Mouse (Mus musculus): ENCODE results near the gene E330034G19Rik. TPM values are rescaled to one million over a fixed set of nuclear protein-coding genes. Genes with fewer than 3 reads are reported as not detected.

The E330034G19Rik gene
- not detected in 2 replicates for polyA plus RNA-seq (2015; fragmentation: Nextera tagmentation; extraction: Ambion mirVana)

DNA sequence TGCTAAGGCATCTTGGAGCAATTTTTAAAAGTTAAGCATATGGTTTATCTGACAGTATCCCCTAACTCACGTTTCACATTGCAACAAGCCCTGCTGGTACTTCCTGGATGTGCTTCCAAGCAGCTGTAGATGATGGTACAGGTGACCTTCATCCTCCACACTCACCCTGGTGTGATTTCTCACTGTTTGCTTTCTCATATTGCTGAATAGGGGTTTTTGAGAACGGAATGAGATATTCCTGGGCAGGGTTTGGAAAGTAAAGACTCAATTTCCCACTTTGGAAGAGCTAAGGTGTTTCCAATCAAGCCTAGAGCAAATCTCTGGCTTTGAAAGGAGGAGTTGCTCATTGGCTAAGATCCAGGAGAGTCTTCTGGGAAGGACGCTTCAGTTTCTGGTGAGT, at the start of gene E330034G19Rik:
Gene E330034G19Rik (plus strand): TSS at position 301 of the 400 bp plus-strand sequence.
- Histone ChIP-seq H3K9me3 (ENCODE audit: control insufficient read depth, low read length) (no peaks in the 10 kb centered on the region), H3K4me1 (replicated peaks; ENCODE audit: control insufficient read depth, insufficient read depth, low read length) (no peaks in the 10 kb centered on the region), H3K36me3 (ENCODE audit: control insufficient read depth, insufficient read depth, low read length) (no peaks in the 10 kb centered on the region), H3K4me2 (ENCODE audit: low read depth, low read length) (no peak within 1 kb of the TSS), H3K4me3 (ENCODE audit: low read length) (no peak within 1 kb of the TSS), H3K27ac (ENCODE audit: low read length) (no peak within 1 kb of the TSS), H3K9ac (ENCODE audit: low read length) (no peak within 1 kb of the TSS), H3K27me3 (ENCODE audit: control insufficient read depth, insufficient read depth, low read depth, low read length) (no peaks in the 10 kb centered on the region)
- WGBS = 29% methylated on average over 3 of the region's 3 CpGs
- no peak for ATAC-seq (ENCODE audit: low read depth)

DNA sequence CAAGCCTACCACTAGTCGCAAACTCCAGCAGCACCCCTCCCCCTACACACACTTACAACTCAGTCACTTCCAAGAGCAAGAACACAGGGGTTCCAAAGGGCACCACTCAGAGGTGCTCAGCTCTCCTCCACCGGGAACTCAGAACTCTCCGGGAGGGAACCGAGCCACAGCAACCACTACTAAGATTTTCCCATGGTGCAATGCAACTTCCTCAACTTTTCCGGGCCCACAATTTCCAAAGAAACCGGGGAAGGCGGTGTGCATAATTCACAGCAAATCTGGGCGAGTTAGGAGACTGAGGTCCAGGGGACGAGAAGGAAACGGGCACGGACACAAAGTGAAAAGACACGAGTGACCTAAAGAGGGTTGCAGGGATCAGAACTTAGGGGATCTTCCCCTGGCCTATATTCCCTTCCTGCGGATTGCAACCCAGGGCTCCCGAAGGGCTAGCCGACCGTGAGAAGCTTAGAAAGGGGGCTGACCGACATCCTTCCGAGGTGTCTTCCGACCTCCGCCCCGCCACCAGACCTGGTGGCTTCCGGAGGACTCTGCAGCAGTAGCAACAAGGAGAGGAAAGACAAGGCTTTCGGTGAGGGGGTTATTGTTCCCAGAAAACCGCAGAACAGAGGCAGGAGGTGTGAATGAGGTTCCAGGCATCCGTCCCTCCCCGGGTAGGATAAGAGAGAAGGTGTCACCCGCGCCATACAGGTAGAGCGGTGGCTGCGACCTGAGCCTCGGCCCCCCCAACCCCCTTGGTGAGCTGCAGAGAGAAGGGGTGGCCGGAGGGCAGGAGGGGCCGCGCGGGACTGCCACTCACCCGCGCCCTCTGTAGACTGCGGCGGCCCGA, 48.5 kb upstream of the E330034G19Rik start:
- ATAC-seq (ENCODE audit: low read depth) = 0 out of 2 replicates have a peak, but pooled peaks have one; percentile 37
- Histone ChIP-seq H3K36me3 (ENCODE audit: control insufficient read depth, insufficient read depth, low read length) (no peaks in the 10 kb centered on the region), H3K4me3 (ENCODE audit: low read length) (peak overlapping the region; percentile 80), H3K27me3 (ENCODE audit: control insufficient read depth, insufficient read depth, low read depth, low read length) (no peaks in the 10 kb centered on the region), H3K4me1 (replicated peaks; ENCODE audit: control insufficient read depth, insufficient read depth, low read length) (peaks cover 6% of the 10 kb centered on the region; the same call in 1 of the 2 replicates), H3K9ac (ENCODE audit: low read length) (peak overlapping the region; percentile 91), H3K9me3 (ENCODE audit: control insufficient read depth, low read length) (no peaks in the 10 kb centered on the region), H3K4me2 (ENCODE audit: low read depth, low read length) (peak overlapping the region; percentile 92), H3K27ac (ENCODE audit: low read length) (peak overlapping the region; percentile 95)
- WGBS = under 1% methylated on average over 40 of the region's 40 CpGs

DNA sequence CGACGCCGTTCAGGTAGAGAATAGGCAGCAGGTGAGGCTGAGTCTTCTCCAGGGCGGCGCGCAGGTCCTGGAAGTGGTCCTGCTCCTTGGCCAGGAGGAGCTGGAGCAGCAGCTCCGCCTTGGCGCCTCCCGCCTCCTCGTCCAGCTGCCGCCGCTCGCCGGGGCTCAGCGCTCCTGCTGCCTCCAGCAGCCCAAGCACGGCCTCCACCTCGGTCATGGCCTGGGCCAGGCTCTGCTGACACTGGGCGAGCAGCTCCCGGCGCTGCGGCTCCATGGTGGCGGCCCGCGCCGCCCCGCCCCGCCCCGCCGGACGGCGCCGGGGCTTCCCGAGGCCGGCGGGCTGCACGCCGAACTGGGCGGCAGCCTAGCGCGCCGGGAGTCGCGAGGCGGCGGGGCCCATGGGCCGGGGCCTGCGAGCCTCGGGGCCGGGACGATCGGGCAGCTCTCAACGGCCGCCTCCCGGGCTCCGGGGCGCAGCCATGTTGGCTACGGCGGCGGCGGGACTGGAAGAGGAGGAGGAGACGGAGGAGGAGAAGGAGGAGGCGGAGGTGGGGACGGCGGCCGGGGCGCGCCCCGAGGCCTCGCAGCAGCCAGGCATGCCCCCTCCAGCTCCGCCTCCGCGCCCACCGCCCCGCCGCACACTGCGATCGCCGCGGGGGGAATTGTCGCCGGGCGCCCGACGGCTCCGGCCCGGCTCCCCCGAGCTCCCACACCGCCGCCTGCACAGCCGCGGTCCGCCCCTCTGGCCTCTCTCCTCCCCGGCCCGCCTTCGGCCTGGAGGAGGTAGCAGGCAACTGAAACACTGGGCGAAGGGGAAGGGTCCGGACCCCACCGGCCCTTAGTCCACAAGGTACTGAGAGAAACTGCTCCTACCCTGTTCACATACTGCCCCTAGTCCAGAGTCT, 47.6 kb upstream of the E330034G19Rik start, which contains the start of gene Dlg5:
Gene Dlg5 (minus strand): TSS at position 744 of the 905 bp plus-strand sequence.
- Histone ChIP-seq H3K4me3 (ENCODE audit: low read length) (peak within 1 kb of the TSS; percentile 80), H3K27me3 (ENCODE audit: control insufficient read depth, insufficient read depth, low read depth, low read length) (no peaks in the 10 kb centered on the region), H3K9ac (ENCODE audit: low read length) (peak within 1 kb of the TSS; percentile 91), H3K27ac (ENCODE audit: low read length) (peak within 1 kb of the TSS; percentile 95), H3K4me1 (replicated peaks; ENCODE audit: control insufficient read depth, insufficient read depth, low read length) (peaks cover 6% of the 10 kb centered on the region; the same call in 1 of the 2 replicates), H3K9me3 (ENCODE audit: control insufficient read depth, low read length) (no peaks in the 10 kb centered on the region), H3K36me3 (ENCODE audit: control insufficient read depth, insufficient read depth, low read length) (no peaks in the 10 kb centered on the region), H3K4me2 (ENCODE audit: low read depth, low read length) (peak within 1 kb of the TSS; percentile 92)
- peak; percentile 88 for ATAC-seq (ENCODE audit: low read depth)
- WGBS = under 1% methylated on average over 66 of the region's 98 CpGs

DNA sequence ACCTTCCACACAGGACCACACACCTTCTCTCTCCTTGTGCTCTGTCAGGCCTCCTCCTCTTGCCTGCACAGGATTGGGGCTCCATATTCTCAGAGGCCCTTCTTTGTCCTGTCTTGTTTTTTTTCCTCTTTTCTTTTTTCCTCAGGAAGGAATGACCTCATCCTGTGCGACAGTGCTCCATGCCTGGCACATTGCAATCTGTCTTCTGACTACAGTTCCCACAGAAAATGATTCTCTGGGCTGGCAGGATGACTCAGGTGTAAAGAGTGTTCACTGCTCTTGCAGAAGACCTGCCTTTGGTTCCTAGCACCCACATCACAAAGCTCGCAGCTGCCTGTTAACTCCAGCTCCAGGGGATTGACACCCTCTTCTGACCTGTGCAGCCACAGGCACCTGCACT, 43.1 kb upstream of the E330034G19Rik start:
- WGBS = 39% methylated on average over 2 of the region's 2 CpGs
- Histone ChIP-seq H3K4me1 (replicated peaks; ENCODE audit: control insufficient read depth, insufficient read depth, low read length) (peaks cover 18% of the 10 kb centered on the region), H3K4me2 (ENCODE audit: low read depth, low read length) (no peak overlapping the region), H3K27me3 (ENCODE audit: control insufficient read depth, insufficient read depth, low read depth, low read length) (no peaks in the 10 kb centered on the region), H3K36me3 (ENCODE audit: control insufficient read depth, insufficient read depth, low read length) (no peaks in the 10 kb centered on the region), H3K4me3 (ENCODE audit: low read length) (no peak overlapping the region), H3K27ac (ENCODE audit: low read length) (no peak overlapping the region), H3K9ac (ENCODE audit: low read length) (no peak overlapping the region), H3K9me3 (ENCODE audit: control insufficient read depth, low read length) (no peaks in the 10 kb centered on the region)
- no peak for ATAC-seq (ENCODE audit: low read depth)

DNA sequence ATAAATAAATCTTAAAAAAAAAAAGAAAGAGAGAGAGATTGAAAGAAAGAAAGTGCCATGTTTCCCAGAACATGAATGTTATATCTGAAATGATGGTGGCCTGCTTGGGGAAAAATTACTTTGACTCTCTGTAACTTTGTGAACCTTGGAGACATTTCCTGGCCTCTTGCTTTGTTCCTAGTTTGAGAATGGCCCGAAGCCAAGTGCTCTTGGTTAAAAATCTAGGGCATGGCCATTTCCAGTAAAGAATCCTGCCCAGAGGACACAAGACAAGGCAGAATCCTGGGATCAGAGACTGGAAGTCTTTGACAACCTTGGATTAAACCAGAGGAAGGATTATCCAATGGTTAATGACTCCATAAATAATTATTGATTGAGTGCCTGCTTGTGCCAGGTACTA, 41.7 kb upstream of the E330034G19Rik start:
- ATAC-seq (ENCODE audit: low read depth) = no peak
- no peaks in the 10 kb centered on the region for H3K27me3 ChIP-seq (ENCODE audit: control insufficient read depth, insufficient read depth, low read depth, low read length)
- no peaks in the 10 kb centered on the region for H3K9me3 ChIP-seq (ENCODE audit: control insufficient read depth, low read length)
- no peak overlapping the region for H3K9ac ChIP-seq (ENCODE audit: low read length)
- peaks cover 18% of the 10 kb centered on the region for H3K4me1 ChIP-seq (replicated peaks; ENCODE audit: control insufficient read depth, insufficient read depth, low read length)
- no peak overlapping the region for H3K27ac ChIP-seq (ENCODE audit: low read length)
- no peaks in the 10 kb centered on the region for H3K36me3 ChIP-seq (ENCODE audit: control insufficient read depth, insufficient read depth, low read length)
- no peak overlapping the region for H3K4me2 ChIP-seq (ENCODE audit: low read depth, low read length)
- H3K4me3 ChIP-seq (ENCODE audit: low read length) = no peak overlapping the region
- WGBS = 79% methylated on average over 1 of the region's 1 CpGs

DNA sequence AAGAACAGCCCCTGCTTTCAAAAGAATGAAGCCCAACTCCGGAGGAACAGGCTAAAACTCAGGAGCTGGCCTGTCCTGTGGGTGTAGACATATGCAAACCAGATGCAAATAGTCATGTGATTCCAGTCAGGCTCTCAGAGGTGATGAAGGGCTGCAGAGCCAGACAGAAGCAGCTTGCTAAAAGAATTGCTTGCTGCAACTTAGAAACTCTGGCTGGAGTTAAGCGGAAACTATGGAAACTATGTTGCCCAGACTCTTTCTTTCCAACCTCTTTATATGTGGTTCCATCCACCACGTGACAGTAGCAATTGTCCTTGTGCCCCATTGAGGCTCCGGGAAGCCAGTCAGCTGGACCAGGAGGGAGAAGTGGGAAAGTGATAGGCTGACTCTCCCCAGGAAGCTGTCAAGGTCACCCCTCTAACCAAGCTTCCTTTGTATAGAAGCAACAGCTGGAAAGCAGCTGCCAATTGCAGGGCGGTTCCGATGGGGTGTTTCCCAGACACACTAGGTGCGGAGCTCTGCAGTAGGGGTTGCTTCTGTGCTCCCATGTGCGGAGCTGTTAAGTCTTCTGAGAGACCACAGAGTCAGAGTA, 39.3 kb upstream of the E330034G19Rik start:
- ATAC-seq (ENCODE audit: low read depth) = peak; percentile 93
- Histone ChIP-seq H3K4me1 (replicated peaks; ENCODE audit: control insufficient read depth, insufficient read depth, low read length) (peaks cover 18% of the 10 kb centered on the region), H3K36me3 (ENCODE audit: control insufficient read depth, insufficient read depth, low read length) (no peaks in the 10 kb centered on the region), H3K4me3 (ENCODE audit: low read length) (no peak overlapping the region), H3K9ac (ENCODE audit: low read length) (no peak overlapping the region; the same call in 1 of the 2 replicates), H3K9me3 (ENCODE audit: control insufficient read depth, low read length) (no peaks in the 10 kb centered on the region), H3K4me2 (ENCODE audit: low read depth, low read length) (peak overlapping the region; percentile 28; the same call in 1 of the 2 replicates), H3K27me3 (ENCODE audit: control insufficient read depth, insufficient read depth, low read depth, low read length) (no peaks in the 10 kb centered on the region), H3K27ac (ENCODE audit: low read length) (peak overlapping the region; percentile 67)
- WGBS = 7% methylated on average over 8 of the region's 8 CpGs

DNA sequence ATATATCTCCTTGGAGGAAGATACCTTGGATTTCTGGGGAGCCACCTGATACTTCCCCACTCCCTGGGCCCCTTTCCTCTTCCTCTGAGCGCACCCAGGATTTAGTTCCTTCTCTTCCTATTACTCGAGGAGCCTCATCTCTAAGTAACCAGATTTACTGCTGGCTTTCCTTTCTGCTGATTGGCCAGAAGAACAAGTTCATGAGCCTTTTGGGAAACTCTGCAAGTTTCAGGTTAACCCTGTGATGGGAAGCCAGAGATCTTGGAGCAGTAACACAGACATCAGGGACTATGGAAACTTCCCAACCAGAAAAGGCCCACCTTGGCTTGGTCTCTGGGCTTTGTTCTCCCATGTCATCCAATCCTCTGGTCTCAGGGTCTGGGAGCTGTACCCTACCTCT, 37.1 kb upstream of the E330034G19Rik start:
- 55% methylated on average over 2 of the region's 2 CpGs for WGBS
- Histone ChIP-seq H3K27me3 (ENCODE audit: control insufficient read depth, insufficient read depth, low read depth, low read length) (no peaks in the 10 kb centered on the region), H3K27ac (ENCODE audit: low read length) (no peak overlapping the region), H3K4me3 (ENCODE audit: low read length) (no peak overlapping the region), H3K4me1 (replicated peaks; ENCODE audit: control insufficient read depth, insufficient read depth, low read length) (peaks cover 18% of the 10 kb centered on the region), H3K9me3 (ENCODE audit: control insufficient read depth, low read length) (no peaks in the 10 kb centered on the region), H3K36me3 (ENCODE audit: control insufficient read depth, insufficient read depth, low read length) (no peaks in the 10 kb centered on the region), H3K4me2 (ENCODE audit: low read depth, low read length) (no peak overlapping the region), H3K9ac (ENCODE audit: low read length) (no peak overlapping the region)
- ATAC-seq (ENCODE audit: low read depth) = no peak

DNA sequence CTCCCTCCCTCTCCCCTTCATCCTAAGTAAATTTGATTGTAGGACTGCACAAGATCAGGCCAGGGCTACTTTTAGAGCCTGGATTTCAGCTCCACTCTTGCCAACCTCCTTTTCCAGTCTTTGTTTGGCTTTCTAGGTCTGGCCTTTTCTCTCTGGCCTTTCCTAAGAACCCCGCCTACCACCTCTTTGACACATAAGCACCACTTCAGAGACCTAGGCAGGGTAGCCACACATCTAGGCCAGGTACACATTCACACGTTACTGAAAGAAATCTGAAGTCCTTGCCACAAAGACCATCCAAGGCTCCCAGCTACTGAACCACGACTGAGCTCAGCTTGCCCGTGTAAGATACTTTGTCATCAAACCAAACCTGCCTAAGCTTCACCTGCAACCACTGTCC, 32.6 kb upstream of the E330034G19Rik start:
- 51% methylated on average over 4 of the region's 4 CpGs for WGBS
- H3K9ac ChIP-seq (ENCODE audit: low read length) = no peak overlapping the region
- no peak overlapping the region for H3K4me2 ChIP-seq (ENCODE audit: low read depth, low read length)
- no peaks in the 10 kb centered on the region for H3K36me3 ChIP-seq (ENCODE audit: control insufficient read depth, insufficient read depth, low read length)
- ATAC-seq (ENCODE audit: low read depth) = peak; percentile 78
- H3K9me3 ChIP-seq (ENCODE audit: control insufficient read depth, low read length) = no peaks in the 10 kb centered on the region
- peaks cover 4% of the 10 kb centered on the region for H3K4me1 ChIP-seq (replicated peaks; ENCODE audit: control insufficient read depth, insufficient read depth, low read length)
- H3K4me3 ChIP-seq (ENCODE audit: low read length) = no peak overlapping the region
- no peaks in the 10 kb centered on the region for H3K27me3 ChIP-seq (ENCODE audit: control insufficient read depth, insufficient read depth, low read depth, low read length)
- no peak overlapping the region for H3K27ac ChIP-seq (ENCODE audit: low read length)
